In genomic region chr2:132705251-132705992, GRCm38 (mm10) we compare ENCODE assay signal across 21 mouse cellular contexts. TPM values are rescaled to one million over a fixed set of nuclear protein-coding genes. Genes with fewer than 3 reads are reported as not detected.
DNase-seq lines count a peak whose midpoint lies in the region; ATAC-seq and TF ChIP-seq lines count a peak whose summit lies in the region.
"Had no signal": no experiment of that assay in that cellular context is flagged by ENCODE, and none has a peak within 500 bp of the region (broad histone marks: within the 10 kb centered on the region; RNA-seq: fewer than 3 reads in every experiment).

No protein-coding gene starts in this region.

- ATAC-seq in intestine, postnatal 0 days: no peak
- ATAC-seq: forebrain, embryonic 14.5 days; midbrain, embryonic 16.5 days had no signal

- no peak for TF ChIP-seq CTCF in intestine, postnatal 0 days (IDR thresholded peaks at IDR 0.05; ENCODE audit: low read depth)

- no peak overlapping the region for H3K27ac ChIP-seq in intestine, postnatal 0 days (ENCODE audit: low read depth, low read length)
- H3K27ac ChIP-seq: embryonic facial prominence, embryonic 15.5 days; hindbrain, embryonic 10.5 days; liver, embryonic 13.5 days had no signal

- H3K4me1 ChIP-seq in intestine, postnatal 0 days (replicated peaks; ENCODE audit: control insufficient read depth, insufficient read depth, low read length): no peaks in the 10 kb centered on the region
- H3K4me1 ChIP-seq: heart, embryonic 12.5 days had no signal

- H3K36me3 ChIP-seq in intestine, postnatal 0 days (ENCODE audit: control insufficient read depth, insufficient read depth): 0 out of 2 replicates have a peak, but pooled peaks cover 5% of the 10 kb centered on the region
- H3K36me3 ChIP-seq: embryonic facial prominence, embryonic 15.5 days; hindbrain, embryonic 10.5 days; liver, embryonic 13.5 days had no signal

- no peak overlapping the region for H3K9ac ChIP-seq in intestine, postnatal 0 days (ENCODE audit: low read depth, low read length)
- H3K9ac ChIP-seq: embryonic facial prominence, embryonic 15.5 days; heart, embryonic 12.5 days; liver, embryonic 13.5 days had no signal

- WGBS in intestine, postnatal 0 days: 80% methylated on average over 10 of the region's 10 CpGs

- no peak overlapping the region for H3K4me3 ChIP-seq in intestine, postnatal 0 days (ENCODE audit: low read depth, low read length)
- H3K4me3 ChIP-seq: embryonic facial prominence, embryonic 15.5 days; heart, embryonic 12.5 days; hindbrain, embryonic 10.5 days; liver, embryonic 13.5 days; myocyte had no signal

- DNase-seq in cerebellum, adult 18-20 months: peak; percentile 33 to 44
- DNase-seq in cerebellum, postnatal 4 days (ENCODE audit: low spot score in 2 of 2): no peak
- peak; percentile 11 for DNase-seq in kidney, postnatal 14 days
- DNase-seq in kidney, adult 9 months: no peak
- peak; percentile 54 for DNase-seq in testis, postnatal 10 days (ENCODE audit: low spot score)
- no peak for DNase-seq in testis, postnatal 14 days (ENCODE audit: low spot score)
- DNase-seq in telencephalon, adult 2 months (ENCODE audit: low read depth, low spot score): peak; percentile 55
- DNase-seq: gastrocnemius, postnatal 25 days; heart, adult 18-20 months; heart, postnatal 10 days; kidney, adult 11 months; liver, embryonic 13.5 days; lung, adult 2 months; lung, postnatal 36 days had no signal

- no peaks in the 10 kb centered on the region for H3K27me3 ChIP-seq in intestine, postnatal 0 days (replicated peaks; ENCODE audit: control insufficient read depth, insufficient read depth, low read length)
- H3K27me3 ChIP-seq: embryonic facial prominence, embryonic 15.5 days; heart, embryonic 12.5 days had no signal

- H3K9me3 ChIP-seq in intestine, postnatal 0 days (ENCODE audit: control insufficient read depth): no peaks in the 10 kb centered on the region
- H3K9me3 ChIP-seq: embryonic facial prominence, embryonic 15.5 days; heart, embryonic 12.5 days; hindbrain, embryonic 10.5 days; liver, embryonic 13.5 days had no signal

- H3K4me2 ChIP-seq in intestine, postnatal 0 days (replicated peaks; ENCODE audit: low read depth): no peak overlapping the region
- H3K4me2 ChIP-seq: embryonic facial prominence, embryonic 15.5 days; heart, embryonic 12.5 days; liver, embryonic 13.5 days had no signal

RNA-seq across cellular contexts. Expression of gene Shld1, which starts 18.7 kb away (rescaled TPM):
- 11.2 and 11.7 TPM in 2 replicates for polyA plus RNA-seq in intestine, postnatal 0 days (2015; fragmentation: Nextera tagmentation; extraction: Ambion mirVana)

Comparison
In these comparisons a context has a peak if more than half of its experiments do, and no peak if none do; other contexts are left out.
1. DNase-seq: peak in cerebellum, adult 18-20 months (2 of 2), kidney, postnatal 14 days (single experiment), testis, postnatal 10 days (single experiment) and telencephalon, adult 2 months (single experiment); none in cerebellum, postnatal 4 days (0 of 2), kidney, adult 9 months (single experiment) and testis, postnatal 14 days (single experiment).